ENCODE assay signal across 8 mouse cellular contexts in genomic region chr7:49399314-49399713, GRCm38 (mm10).
DNase-seq lines count a peak whose midpoint lies in the region; ATAC-seq and TF ChIP-seq lines count a peak whose summit lies in the region.

No protein-coding gene starts in this region.

- no peak overlapping the region for H3K9ac ChIP-seq in forebrain, embryonic 11.5 days (ENCODE audit: low read length)
- H3K9ac ChIP-seq in intestine, embryonic 15.5 days = no peak overlapping the region
- no peak overlapping the region for H3K9ac ChIP-seq in midbrain, embryonic 13.5 days (replicated peaks)

- intact Hi-C loops in left cerebral cortex, postnatal 14 days (cut with DNase I) = no loop called here

- H3K27me3 ChIP-seq in forebrain, embryonic 11.5 days (ENCODE audit: control insufficient read depth, insufficient read depth, low read length) = no peaks in the 10 kb centered on the region
- no peaks in the 10 kb centered on the region for H3K27me3 ChIP-seq in intestine, embryonic 15.5 days (replicated peaks)
- no peaks in the 10 kb centered on the region for H3K27me3 ChIP-seq in midbrain, embryonic 13.5 days
- no peaks in the 10 kb centered on the region for H3K27me3 ChIP-seq in spleen, adult 2 months (ENCODE audit: control insufficient read depth, insufficient read depth, low read length)

- H3K4me1 ChIP-seq in forebrain, embryonic 11.5 days (replicated peaks; ENCODE audit: control insufficient read depth, insufficient read depth, low read length) = no peaks in the 10 kb centered on the region
- H3K4me1 ChIP-seq in intestine, embryonic 15.5 days (replicated peaks) = 0 out of 2 replicates have a peak, but pooled peaks cover 4% of the 10 kb centered on the region
- peaks cover 24% of the 10 kb centered on the region for H3K4me1 ChIP-seq in midbrain, embryonic 13.5 days (replicated peaks)
- no peaks in the 10 kb centered on the region; the same call in 1 of the 2 replicates for H3K4me1 ChIP-seq in spleen, adult 2 months (ENCODE audit: control insufficient read depth, insufficient read depth, insufficient read length)

- no peak overlapping the region for H3K4me3 ChIP-seq in forebrain, embryonic 11.5 days (ENCODE audit: low read depth, low read length)
- H3K4me3 ChIP-seq in intestine, embryonic 15.5 days (replicated peaks) = no peak overlapping the region
- H3K4me3 ChIP-seq in midbrain, embryonic 13.5 days (replicated peaks) = no peak overlapping the region
- H3K4me3 ChIP-seq in spleen, adult 2 months (ENCODE audit: extremely low read depth, insufficient read depth, insufficient read length) = no peak overlapping the region

- no peaks in the 10 kb centered on the region for H3K36me3 ChIP-seq in forebrain, embryonic 11.5 days (ENCODE audit: control insufficient read depth, insufficient read depth, low read length)
- no peaks in the 10 kb centered on the region; the same call in 1 of the 2 replicates for H3K36me3 ChIP-seq in intestine, embryonic 15.5 days
- no peaks in the 10 kb centered on the region for H3K36me3 ChIP-seq in midbrain, embryonic 13.5 days
- no peaks in the 10 kb centered on the region for H3K36me3 ChIP-seq in spleen, adult 2 months (ENCODE audit: control insufficient read depth, insufficient read depth, low read length)

- TF ChIP-seq POLR2A in brain, embryonic 14.5 days (IDR thresholded peaks at IDR 0.05; ENCODE audit: borderline replicate concordance, extremely low read depth, insufficient read depth, insufficient read length, poor library complexity, severe bottlenecking) = no peak
- TF ChIP-seq POLR2A in spleen, adult 2 months (IDR thresholded peaks at IDR 0.05; ENCODE audit: low read depth, low read length) = no peak

- H3K9me3 ChIP-seq in forebrain, embryonic 11.5 days (ENCODE audit: control insufficient read depth, low read length) = no peaks in the 10 kb centered on the region
- H3K9me3 ChIP-seq in intestine, embryonic 15.5 days = no peaks in the 10 kb centered on the region
- H3K9me3 ChIP-seq in midbrain, embryonic 13.5 days = no peaks in the 10 kb centered on the region

- no peak overlapping the region for H3K4me2 ChIP-seq in forebrain, embryonic 11.5 days (ENCODE audit: low read depth, low read length, severe bottlenecking)
- H3K4me2 ChIP-seq in intestine, embryonic 15.5 days (replicated peaks) = no peak overlapping the region
- H3K4me2 ChIP-seq in midbrain, embryonic 13.5 days (replicated peaks) = no peak overlapping the region

- peak; percentile 49; the same call in 1 of the 2 replicates for ATAC-seq in forebrain, embryonic 11.5 days (replicated peaks; ENCODE audit: low FRiP score)
- ATAC-seq in intestine, embryonic 15.5 days = peak; percentile 50
- peak; percentile 51; the same call in 1 of the 2 replicates for ATAC-seq in midbrain, embryonic 13.5 days

- DNase-seq in heart, adult 8-10 months (ENCODE audit: low spot score) = peak; percentile 49
- no peak for DNase-seq in heart, adult 11 months
- peak; percentile 84 for DNase-seq in brain, embryonic 14.5 days (ENCODE audit: low read depth)
- DNase-seq in forebrain, embryonic 11.5 days (ENCODE audit: low spot score) = peak; percentile 71
- DNase-seq in left cerebral cortex, postnatal 14 days (ENCODE audit: low spot score in 2 of 2) = peak; percentile 86 to 91
- peak; percentile 29 to 36 for DNase-seq in spleen, adult 2 months (ENCODE audit: low read depth in 1 of 2, low spot score in 2 of 2)

- no peak overlapping the region for H3K27ac ChIP-seq in forebrain, embryonic 11.5 days (ENCODE audit: low read depth, low read length)
- no peak overlapping the region for H3K27ac ChIP-seq in intestine, embryonic 15.5 days
- H3K27ac ChIP-seq in midbrain, embryonic 13.5 days = no peak overlapping the region
- H3K27ac ChIP-seq in spleen, adult 2 months (ENCODE audit: insufficient read depth, low read length) = no peak overlapping the region

- WGBS in forebrain, embryonic 11.5 days = 41% methylated on average over 2 of the region's 2 CpGs
- 41% methylated on average over 2 of the region's 2 CpGs for WGBS in intestine, embryonic 15.5 days
- 44% methylated on average over 2 of the region's 2 CpGs for WGBS in midbrain, embryonic 13.5 days
- 43% methylated on average over 2 of the region's 2 CpGs for WGBS in spleen, adult 2 months

- TF ChIP-seq CTCF in brain, embryonic 14.5 days (IDR thresholded peaks at IDR 0.05; ENCODE audit: borderline replicate concordance, extremely low read depth, insufficient read depth, insufficient read length) = peak; percentile 80
- peak; percentile 35; the same call in 1 of the 2 replicates for TF ChIP-seq CTCF in spleen, adult 2 months (IDR thresholded peaks at IDR 0.05; ENCODE audit: extremely low read depth, insufficient read depth, insufficient read length, insufficient replicate concordance)
